Mouse (Mus musculus) heart, embryonic 14.5 days (tissue): ENCODE data around the gene Trpm3. TPM values are rescaled to one million over a fixed set of nuclear protein-coding genes. Genes with fewer than 3 reads are reported as not detected.

ENCODE experiments used
- ATAC-seq: fragments of 200-750 bp; cut with Nextera tagmentation; 2 replicates; pipeline ENCODE4 v1.8.0; 2017; ENCODE audit warnings: low read depth, moderate TSS enrichment; ENCODE audit not compliant: insufficient number of reproducible peaks, insufficient read depth, low FRiP score
- H3K27ac ChIP-seq, 2 experiments: fragments of 200-500 bp in 1 of 2; fragments of 300-500 bp in 1 of 2; sonication (generic) in 1 of 2; replicated peaks in 1 of 2; 2 replicates each; pipeline ENCODE4 v1.5.1; 2012 to 2014; ENCODE audit warnings: low read depth in 2 of 2, low read length in 2 of 2, control low read depth in 1 of 2, mild to moderate bottlenecking in 1 of 2, mixed read lengths in 1 of 2; ENCODE audit not compliant: control insufficient read depth in 1 of 2, insufficient read depth in 1 of 2
- H3K27me3 ChIP-seq: fragments of 300-500 bp; sonication (generic); 2 replicates; pipeline ENCODE4 v1.6.1; 2014; ENCODE audit warnings: mild to moderate bottlenecking, low read length, control low read depth; ENCODE audit not compliant: control insufficient read depth, insufficient read depth
- H3K36me3 ChIP-seq: fragments of 300-500 bp; sonication (generic); 2 replicates; pipeline ENCODE4 v1.6.1; 2014; ENCODE audit warnings: mild to moderate bottlenecking, control low read depth, low read length, mixed read lengths; ENCODE audit not compliant: control insufficient read depth, insufficient read depth
- H3K4me1 ChIP-seq, 2 experiments: fragments of 200-500 bp in 1 of 2; fragments of 300-500 bp in 1 of 2; sonication (generic) in 1 of 2; 2 replicates each; pipeline ENCODE4 v1.6.1; 2012 to 2014; ENCODE audit warnings: low read length in 2 of 2, control low read depth in 1 of 2, mixed read lengths in 1 of 2; ENCODE audit not compliant: control insufficient read depth in 2 of 2, insufficient read depth in 2 of 2
- H3K4me2 ChIP-seq: fragments of 300-500 bp; sonication (generic); 2 replicates; pipeline ENCODE4 v1.6.1; 2014; ENCODE audit warnings: mild to moderate bottlenecking, low read length
- H3K4me3 ChIP-seq, 2 experiments: fragments of 200-500 bp in 1 of 2; fragments of 300-500 bp in 1 of 2; sonication (generic) in 1 of 2; 2 replicates each; pipeline ENCODE4 v1.5.1; 2012 to 2014; ENCODE audit warnings: low read length in 2 of 2, mild to moderate bottlenecking in 2 of 2, control low read depth in 1 of 2, low read depth in 1 of 2, moderate library complexity in 1 of 2; ENCODE audit not compliant: control insufficient read depth in 1 of 2, insufficient read depth in 1 of 2
- H3K9ac ChIP-seq: fragments of 300-500 bp; sonication (generic); 2 replicates; pipeline ENCODE4 v1.6.1; 2014; ENCODE audit warnings: mild to moderate bottlenecking, low read length
- H3K9me3 ChIP-seq: fragments of 300-500 bp; sonication (generic); 2 replicates; pipeline ENCODE4 v1.6.1; 2016; ENCODE audit warnings: low read length, control low read depth; ENCODE audit not compliant: control insufficient read depth
- WGBS: fragments of 180-500 bp; shearing (Covaris S2); extraction: QIAGEN DNeasy Blood & Tissue Kit; methylation state at CpG from one replicate; pipeline ENCODE4 v1.1.7; 2014; 5-methylcytosine and 5-hydroxymethylcytosine counted together
- polyA plus RNA-seq: library from polyadenylated mRNA; unstranded; fragments of >200 nt; fragmentation: Nextera tagmentation; extraction: Ambion mirVana; gene quantifications from 2 replicates; pipeline ENCODE4 v1.2.1, GENCODE M21; 2014

Gene Trpm3
- polyA plus RNA-seq, 1 experiment from 2014 or later = 1.2 TPM

- H3K27ac ChIP-seq = no peak overlapping the region
- no peak overlapping the region for H3K4me3 ChIP-seq
- H3K9me3 ChIP-seq = peaks cover 7% of the 10 kb centered on the region; the same call in 1 of the 2 replicates
- H3K36me3 ChIP-seq = no peaks in the 10 kb centered on the region
- H3K9ac ChIP-seq = no peak overlapping the region
- no peak for ATAC-seq
- H3K4me1 ChIP-seq = no peaks in the 10 kb centered on the region
- WGBS = 77% methylated on average over 6 of the region's 6 CpGs
- H3K27me3 ChIP-seq = no peaks in the 10 kb centered on the region
- no peak overlapping the region for H3K4me2 ChIP-seq
Measured at GRCm38 (mm10) chr19:22615367-22615766, 476.5 kb downstream of the Trpm3 start.

GRCm38 (mm10) chr19:22624801-22625513 lies 486.1 kb downstream of the Trpm3 start:
- Histone ChIP-seq H3K27me3 (no peaks in the 10 kb centered on the region), H3K4me1 (no peaks in the 10 kb centered on the region), H3K9me3 (no peaks in the 10 kb centered on the region), H3K9ac (no peak overlapping the region), H3K4me3 (no peak overlapping the region), H3K36me3 (no peaks in the 10 kb centered on the region), H3K27ac (no peak overlapping the region), H3K4me2 (no peak overlapping the region)
- no peak for ATAC-seq
- 60% methylated on average over 3 of the region's 3 CpGs for whole genome bisulfite sequencing

GRCm38 (mm10) chr19:22628878-22629277 lies 490.0 kb downstream of the Trpm3 start:
- H3K36me3 ChIP-seq = no peaks in the 10 kb centered on the region
- H3K4me3 ChIP-seq = no peak overlapping the region
- no peaks in the 10 kb centered on the region for H3K9me3 ChIP-seq
- H3K27ac ChIP-seq = no peak overlapping the region
- 67% methylated on average over 3 of the region's 3 CpGs for WGBS
- no peaks in the 10 kb centered on the region for H3K4me1 ChIP-seq
- ATAC-seq = no peak
- H3K27me3 ChIP-seq = no peaks in the 10 kb centered on the region
- H3K9ac ChIP-seq = no peak overlapping the region
- no peak overlapping the region for H3K4me2 ChIP-seq

- no peak for ATAC-seq
- 66% methylated on average over 6 of the region's 6 CpGs for WGBS
Measured at GRCm38 (mm10) chr19:22631316-22631715, 492.5 kb downstream of the Trpm3 start.

GRCm38 (mm10) chr19:22635635-22636034 lies 496.8 kb downstream of the Trpm3 start:
- 60% methylated on average over 10 of the region's 10 CpGs for WGBS
- Histone ChIP-seq H3K9ac (no peak overlapping the region), H3K27me3 (no peaks in the 10 kb centered on the region), H3K9me3 (no peaks in the 10 kb centered on the region), H3K4me2 (no peak overlapping the region), H3K4me1 (peaks cover 0 to 5% of the 10 kb centered on the region in 2 experiments; a peak in 2 of 4 replicates), H3K4me3 (no peak overlapping the region), H3K36me3 (no peaks in the 10 kb centered on the region), H3K27ac (no peak overlapping the region)
- ATAC-seq = no peak

More at GRCm38 (mm10) chr19:22631316-22631715, 492.5 kb downstream of the Trpm3 start:
- Histone ChIP-seq H3K27me3 (no peaks in the 10 kb centered on the region), H3K4me1 (no peaks in the 10 kb centered on the region), H3K36me3 (no peaks in the 10 kb centered on the region), H3K9me3 (no peaks in the 10 kb centered on the region), H3K4me2 (no peak overlapping the region), H3K4me3 (no peak overlapping the region), H3K27ac (no peak overlapping the region), H3K9ac (no peak overlapping the region)

GRCm38 (mm10) chr19:22637786-22638185 lies 498.9 kb downstream of the Trpm3 start:
- no peaks in the 10 kb centered on the region for H3K9me3 ChIP-seq
- H3K4me2 ChIP-seq = no peak overlapping the region
- no peak overlapping the region for H3K4me3 ChIP-seq
- no peak for ATAC-seq
- no peak overlapping the region for H3K9ac ChIP-seq
- WGBS = 86% methylated on average over 2 of the region's 2 CpGs
- H3K4me1 ChIP-seq = peaks cover 0 to 5% of the 10 kb centered on the region in 2 experiments; a peak in 2 of 4 replicates
- no peak overlapping the region for H3K27ac ChIP-seq
- no peaks in the 10 kb centered on the region for H3K27me3 ChIP-seq
- no peaks in the 10 kb centered on the region for H3K36me3 ChIP-seq

GRCm38 (mm10) chr19:22638394-22638954 lies 499.6 kb downstream of the Trpm3 start:
- no peak overlapping the region for H3K27ac ChIP-seq
- H3K9ac ChIP-seq = no peak overlapping the region
- 33% methylated on average over 3 of the region's 3 CpGs for WGBS
- no peak for ATAC-seq
- no peaks in the 10 kb centered on the region for H3K9me3 ChIP-seq
- H3K36me3 ChIP-seq = no peaks in the 10 kb centered on the region
- no peaks in the 10 kb centered on the region for H3K27me3 ChIP-seq
- no peak overlapping the region for H3K4me3 ChIP-seq
- peaks cover 0 to 5% of the 10 kb centered on the region in 2 experiments; a peak in 2 of 4 replicates for H3K4me1 ChIP-seq
- H3K4me2 ChIP-seq = no peak overlapping the region
